Mouse (Mus musculus) forebrain, postnatal 0 days (tissue): ENCODE measurements around the gene Tas2r118. TPM values are rescaled to one million over a fixed set of nuclear protein-coding genes. Genes with fewer than 3 reads are reported as not detected.

Experiments used
- ATAC-seq: fragments of 200-750 bp; cut with Nextera tagmentation; 2 replicates; pipeline ENCODE4 v1.8.0; 2017; ENCODE audit warnings: mild to moderate bottlenecking, moderate library complexity
- DNase-seq: peaks from one replicate; pipeline ENCODE4 v3.0.0-alpha.2; 2015
- H3K27ac ChIP-seq: fragments of 300-500 bp; sonication (generic); 2 replicates; pipeline ENCODE4 v1.5.1; 2014; ENCODE audit warnings: low read depth, mild to moderate bottlenecking, antibody characterized with exemption, low read length, moderate library complexity, mixed read lengths
- H3K27me3 ChIP-seq: fragments of 300-500 bp; sonication (generic); 2 replicates; pipeline ENCODE4 v1.6.1; 2014; ENCODE audit warnings: mild to moderate bottlenecking, low read length, mixed read lengths; ENCODE audit not compliant: insufficient read depth
- H3K36me3 ChIP-seq: fragments of 300-500 bp; sonication (generic); 2 replicates; pipeline ENCODE4 v1.6.1; 2014; ENCODE audit warnings: mild to moderate bottlenecking, moderate library complexity; ENCODE audit not compliant: insufficient read depth
- H3K4me1 ChIP-seq: fragments of 300-500 bp; sonication (generic); 2 replicates; pipeline ENCODE4 v1.6.1; 2014; ENCODE audit warnings: antibody characterized with exemption; ENCODE audit not compliant: insufficient read depth
- H3K4me2 ChIP-seq: fragments of 300-500 bp; sonication (generic); 2 replicates; pipeline ENCODE4 v1.6.1; 2014; ENCODE audit warnings: low read depth, mild to moderate bottlenecking, moderate library complexity
- H3K4me3 ChIP-seq: fragments of 300-500 bp; sonication (generic); 2 replicates; pipeline ENCODE4 v1.5.1; 2014; ENCODE audit warnings: low read depth, low read length, mixed read lengths
- H3K9ac ChIP-seq: fragments of 300-500 bp; sonication (generic); 2 replicates; pipeline ENCODE4 v1.6.1; 2014; ENCODE audit warnings: mild to moderate bottlenecking
- H3K9me3 ChIP-seq: fragments of 300-500 bp; sonication (generic); 2 replicates; pipeline ENCODE4 v1.6.1; 2016; ENCODE audit warnings: low read length
- CTCF ChIP-seq: sonication (generic); IDR thresholded peaks from 2 replicates; pipeline ENCODE4 v1.5.1; 2016; ENCODE audit warnings: antibody characterized with exemption, control low read depth, low read depth
- WGBS: fragments of 180-500 bp; shearing (Covaris S2); extraction: QIAGEN DNeasy Blood & Tissue Kit; methylation state at CpG from one replicate; pipeline ENCODE4 v1.1.7; 2014; 5-methylcytosine and 5-hydroxymethylcytosine counted together
- polyA plus RNA-seq: library from polyadenylated mRNA; unstranded; fragments of >200 nt; fragmentation: Nextera tagmentation; extraction: Ambion mirVana; gene quantifications from 2 replicates; pipeline ENCODE4 v1.2.1, GENCODE M21; 2015
- total RNA-seq: library from RNA; depleted of rRNA; stranded (reverse); fragments of >200 nt; gene quantifications from 2 replicates; pipeline ENCODE4 v1.2.3, GENCODE M21; 2014; rRNA removed

Tas2r118 gene
- total and polyA plus RNA-seq, 2 experiments from 2014 or later: not detected

DNA sequence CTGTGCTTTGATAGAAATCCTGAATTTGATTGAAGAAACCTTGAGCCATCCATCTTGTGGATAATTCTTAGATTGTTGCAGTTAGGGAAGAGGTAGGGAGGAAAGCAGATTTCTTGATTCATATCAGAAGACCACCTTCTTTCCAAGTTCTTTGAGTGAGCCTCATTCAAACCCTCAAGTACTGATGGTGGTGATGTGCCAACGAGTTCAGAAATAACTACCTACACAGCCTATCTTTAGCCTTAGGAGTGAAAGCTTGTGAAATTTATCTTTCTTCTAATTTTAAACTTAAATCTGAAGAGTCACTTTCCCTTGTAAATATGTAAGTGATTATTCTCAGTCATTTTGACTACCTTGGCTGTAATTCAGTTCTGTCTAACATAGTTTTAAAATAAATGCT is 6.1 kb downstream of the Tas2r118 start:
- H3K9me3 ChIP-seq: no peaks in the 10 kb centered on the region
- no peak overlapping the region for H3K4me2 ChIP-seq
- H3K27ac ChIP-seq: no peak overlapping the region
- H3K4me3 ChIP-seq: no peak overlapping the region
- 73% methylated on average over 1 of the region's 1 CpGs for WGBS
- DNase-seq: no peak
- H3K9ac ChIP-seq: no peak overlapping the region
- no peaks in the 10 kb centered on the region for H3K36me3 ChIP-seq
- no peak for TF ChIP-seq CTCF
- no peaks in the 10 kb centered on the region for H3K4me1 ChIP-seq
- H3K27me3 ChIP-seq: no peaks in the 10 kb centered on the region
- ATAC-seq: no peak

DNA sequence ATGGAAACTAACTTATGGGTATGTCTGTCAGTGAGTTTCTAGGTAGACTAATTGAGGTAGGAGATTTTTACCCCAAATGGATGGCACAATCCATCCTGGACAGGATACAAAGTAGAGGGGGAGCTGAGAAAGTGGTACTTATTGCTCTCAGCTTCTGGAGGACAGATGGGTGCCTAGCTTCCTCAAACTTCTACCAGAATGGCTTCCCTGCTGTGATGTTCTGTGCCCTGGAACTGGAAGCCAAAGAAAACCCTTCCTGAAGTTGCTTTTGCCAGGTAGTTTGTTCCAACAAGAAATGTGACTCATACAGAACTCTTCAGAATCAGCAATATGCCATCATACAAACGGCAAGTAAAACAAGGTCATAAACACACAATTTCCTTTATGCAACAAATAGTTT is 29.1 kb downstream of the Tas2r118 start:
- no peak for DNase-seq

DNA sequence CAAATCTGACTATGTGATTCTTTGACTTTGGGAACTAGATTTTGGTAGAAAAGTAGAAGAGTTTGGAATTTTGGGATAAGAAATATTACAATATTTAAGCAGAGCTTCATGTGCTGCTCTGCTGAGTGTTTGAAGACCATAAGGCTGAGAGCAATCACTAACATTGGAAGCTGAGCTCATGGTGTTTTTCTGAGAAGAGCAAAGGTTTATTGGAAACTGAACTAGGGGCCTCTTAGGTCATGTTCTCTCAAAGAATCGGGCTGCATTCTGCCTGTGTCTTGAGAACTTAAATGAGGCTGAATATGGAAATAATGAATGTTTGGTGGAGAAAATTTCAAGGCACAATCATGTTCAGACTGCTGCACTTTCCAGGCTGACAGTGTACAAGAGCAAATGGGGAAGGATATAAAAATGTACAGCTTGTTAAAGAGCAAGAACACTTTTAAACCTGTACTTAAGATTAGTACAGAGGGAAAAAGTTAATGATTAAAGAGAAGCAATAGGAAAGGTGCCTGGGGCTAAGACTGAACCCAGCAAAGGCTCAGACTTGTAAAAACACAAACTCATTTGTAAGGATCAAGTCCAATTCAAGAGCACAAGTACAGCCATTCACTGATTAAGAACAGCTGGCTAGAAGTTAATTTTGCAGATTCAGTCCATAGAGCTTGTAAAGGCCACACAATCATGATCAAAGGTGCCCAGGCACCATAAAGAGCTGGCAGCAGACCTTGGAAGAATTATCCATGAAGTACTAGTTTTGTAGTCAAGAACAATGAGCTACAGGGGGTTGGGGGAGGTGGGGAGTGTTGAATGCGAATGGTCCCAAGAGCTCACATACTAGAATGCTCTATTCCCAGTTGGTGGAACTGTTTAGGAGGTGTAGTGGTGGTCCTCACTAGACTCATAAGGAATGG is 31.0 kb downstream of the Tas2r118 start:
- Histone ChIP-seq H3K9me3 (no peaks in the 10 kb centered on the region), H3K4me2 (no peak overlapping the region), H3K9ac (no peak overlapping the region), H3K27me3 (no peaks in the 10 kb centered on the region), H3K27ac (no peak overlapping the region), H3K36me3 (no peaks in the 10 kb centered on the region), H3K4me3 (no peak overlapping the region), H3K4me1 (no peaks in the 10 kb centered on the region)
- TF ChIP-seq CTCF: no peak
- 57% methylated on average over 2 of the region's 2 CpGs for WGBS
- ATAC-seq (no peak), DNase-seq (no peak)

More for the DNA sequence above, 29.1 kb downstream of the Tas2r118 start:
- no peak for TF ChIP-seq CTCF
- H3K4me1 ChIP-seq: no peaks in the 10 kb centered on the region
- 90% methylated on average over 1 of the region's 1 CpGs for WGBS
- H3K27ac ChIP-seq: no peak overlapping the region
- no peak for ATAC-seq
- no peak overlapping the region for H3K4me2 ChIP-seq
- no peaks in the 10 kb centered on the region for H3K9me3 ChIP-seq
- no peaks in the 10 kb centered on the region for H3K27me3 ChIP-seq
- no peak overlapping the region for H3K9ac ChIP-seq
- no peaks in the 10 kb centered on the region for H3K36me3 ChIP-seq
- H3K4me3 ChIP-seq: no peak overlapping the region

DNA sequence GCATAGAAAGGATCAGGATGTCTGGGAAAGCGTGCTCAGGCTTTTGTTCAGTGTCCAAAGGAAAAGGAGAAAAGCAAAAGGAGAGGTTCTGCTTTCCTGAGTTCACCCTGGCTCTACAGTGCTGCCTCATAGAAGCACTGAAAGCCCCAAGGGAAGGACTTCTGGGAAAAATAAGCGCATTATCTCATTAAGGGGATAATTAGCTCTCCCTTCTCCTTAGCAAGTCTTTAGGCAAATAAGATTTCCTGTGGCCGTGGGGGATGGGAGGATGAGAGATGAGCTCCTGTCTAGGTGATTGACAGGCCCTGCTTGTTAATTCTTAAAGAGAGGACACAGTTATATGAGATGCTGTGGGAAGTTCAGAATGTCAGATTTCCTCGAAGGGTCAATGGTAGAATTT is 33.4 kb downstream of the Tas2r118 start:
- H3K4me2 ChIP-seq: no peak overlapping the region
- 21% methylated on average over 4 of the region's 4 CpGs for WGBS
- H3K4me3 ChIP-seq: no peak overlapping the region
- H3K27me3 ChIP-seq: no peaks in the 10 kb centered on the region
- H3K4me1 ChIP-seq: no peaks in the 10 kb centered on the region
- no peaks in the 10 kb centered on the region for H3K9me3 ChIP-seq
- H3K27ac ChIP-seq: no peak overlapping the region
- no peak overlapping the region for H3K9ac ChIP-seq
- no peak for ATAC-seq
- H3K36me3 ChIP-seq: no peaks in the 10 kb centered on the region
- DNase-seq: no peak
- no peak for TF ChIP-seq CTCF

DNA sequence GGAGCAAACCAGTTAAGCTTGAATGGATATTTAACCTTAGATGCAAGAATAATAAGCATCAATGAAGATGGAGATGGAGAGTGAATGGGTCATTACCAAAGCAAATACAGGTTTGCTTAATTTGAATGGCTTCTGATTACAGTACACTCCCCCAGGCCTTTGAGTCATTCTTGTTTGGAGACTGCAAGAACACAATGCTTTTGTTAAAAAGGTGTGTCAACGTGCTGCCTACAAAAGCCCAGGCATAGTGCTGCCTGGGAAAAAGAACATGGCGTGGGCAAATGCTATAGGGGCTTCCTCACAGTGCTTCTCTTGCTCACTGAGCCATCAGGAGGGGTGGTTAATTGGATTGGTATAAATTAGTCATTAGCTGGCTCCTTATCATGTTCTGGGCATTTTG is 46.1 kb downstream of the Tas2r118 start:
- TF ChIP-seq CTCF: no peak
- Histone ChIP-seq H3K4me2 (no peak overlapping the region), H3K27ac (no peak overlapping the region), H3K36me3 (no peaks in the 10 kb centered on the region), H3K4me1 (no peaks in the 10 kb centered on the region), H3K4me3 (no peak overlapping the region), H3K9me3 (no peaks in the 10 kb centered on the region), H3K9ac (no peak overlapping the region), H3K27me3 (no peaks in the 10 kb centered on the region)
- ATAC-seq: no peak
- WGBS: 22% methylated on average over 2 of the region's 2 CpGs
- no peak for DNase-seq

Other genes starting within 250 kb of the Tas2r118 start
- 24.8 and 26.5 TPM in 2 replicates for gene Cadps2, start 130.6 kb downstream of the Tas2r118 start, total RNA-seq
- gene Cadps2, start 130.6 kb downstream of the Tas2r118 start, polyA plus RNA-seq: 4.8 and 7.0 TPM in 2 replicates
- 0.15 and 0.33 TPM in 2 replicates for gene Slc13a1, start 198.0 kb upstream of the Tas2r118 start, total RNA-seq
- 0.09 and 0.10 TPM in 2 replicates for gene Slc13a1, start 198.0 kb upstream of the Tas2r118 start, polyA plus RNA-seq